8 mouse cellular contexts compared by ENCODE assay signal in the genomic region with DNA sequence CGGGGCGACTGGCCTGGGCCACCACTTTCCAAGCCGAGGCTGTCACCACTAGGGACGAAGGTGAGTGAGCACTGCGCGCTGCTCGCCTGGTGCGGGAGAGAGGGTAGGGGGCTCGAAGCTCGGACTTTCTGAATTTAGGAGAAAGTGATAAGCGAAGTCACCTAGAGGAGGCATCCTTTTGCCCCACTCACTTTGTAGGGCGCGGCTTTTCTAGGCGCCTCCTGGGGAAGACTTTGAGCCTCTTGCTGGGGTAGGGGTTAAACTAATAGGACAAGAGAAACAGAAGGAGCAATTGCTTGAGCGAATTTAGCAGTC. TPM values are rescaled to one million over a fixed set of nuclear protein-coding genes. Genes with fewer than 3 reads are reported as not detected.
A peak's percentile ranks its signal among the peaks of the same experiment; 100 is the strongest.
DNase-seq lines count a peak whose midpoint lies in the region; ATAC-seq and TF ChIP-seq lines count a peak whose summit lies in the region.

No protein-coding gene starts in this region.

- peaks cover 19% of the 10 kb centered on the region for H3K4me1 ChIP-seq in heart, embryonic 10.5 days
- H3K4me1 ChIP-seq in cortical plate, adult 2 months (ENCODE audit: control insufficient read depth, insufficient read depth, low read length) = no peaks in the 10 kb centered on the region
- peaks cover 16% of the 10 kb centered on the region; the same call in 1 of the 2 replicates for H3K4me1 ChIP-seq in hindbrain, embryonic 15.5 days (replicated peaks)
- peaks cover 15% of the 10 kb centered on the region for H3K4me1 ChIP-seq in midbrain, embryonic 15.5 days

- peak overlapping the region; percentile 81 for H3K9ac ChIP-seq in hindbrain, embryonic 15.5 days
- peak overlapping the region; percentile 76 for H3K9ac ChIP-seq in midbrain, embryonic 15.5 days

- TF ChIP-seq CTCF in cortical plate, adult 2 months (IDR thresholded peaks at IDR 0.05; ENCODE audit: extremely low read depth, insufficient read depth, low read length) = no peak

- peaks cover 47% of the 10 kb centered on the region for H3K27me3 ChIP-seq in heart, embryonic 10.5 days (ENCODE audit: insufficient read depth, poor library complexity, severe bottlenecking)
- H3K27me3 ChIP-seq in hindbrain, embryonic 15.5 days = no peaks in the 10 kb centered on the region
- no peaks in the 10 kb centered on the region; the same call in 1 of the 2 replicates for H3K27me3 ChIP-seq in midbrain, embryonic 15.5 days (replicated peaks)

- under 1% methylated on average over 15 of the region's 15 CpGs for WGBS in heart, embryonic 10.5 days
- 2% methylated on average over 15 of the region's 15 CpGs for WGBS in hindbrain, embryonic 15.5 days
- WGBS in midbrain, embryonic 15.5 days = 0% methylated on average over 15 of the region's 15 CpGs

- DNase-seq in heart, embryonic 10.5 days (ENCODE audit: low spot score) = no peak
- no peak for DNase-seq in heart, adult 18-20 months
- no peak for DNase-seq in MN1 (ENCODE audit: low spot score)
- no peak for DNase-seq in spleen, postnatal 14 days (ENCODE audit: low spot score in 2 of 2)
- DNase-seq in adrenal gland, postnatal 36 days = no peak

- H3K4me3 ChIP-seq in heart, embryonic 10.5 days = peak overlapping the region; percentile 75
- H3K4me3 ChIP-seq in cortical plate, adult 2 months (ENCODE audit: insufficient read depth, low read length) = peak overlapping the region; percentile 47
- H3K4me3 ChIP-seq in hindbrain, embryonic 15.5 days = peak overlapping the region; percentile 74
- H3K4me3 ChIP-seq in midbrain, embryonic 15.5 days = peak overlapping the region; percentile 89

- H3K27ac ChIP-seq in heart, embryonic 10.5 days = no peak overlapping the region
- H3K27ac ChIP-seq in cortical plate, adult 2 months (ENCODE audit: insufficient read depth, low read length) = no peak overlapping the region
- peak overlapping the region; percentile 90 for H3K27ac ChIP-seq in hindbrain, embryonic 15.5 days (replicated peaks)
- H3K27ac ChIP-seq in midbrain, embryonic 15.5 days = peak overlapping the region; percentile 84

- H3K4me2 ChIP-seq in hindbrain, embryonic 15.5 days = peak overlapping the region; percentile 95
- peak overlapping the region; percentile 96 for H3K4me2 ChIP-seq in midbrain, embryonic 15.5 days

- no peak for TF ChIP-seq POLR2A in cortical plate, adult 2 months (IDR thresholded peaks at IDR 0.05; ENCODE audit: extremely low read depth, insufficient read depth, low read length)

- no peaks in the 10 kb centered on the region for H3K36me3 ChIP-seq in heart, embryonic 10.5 days
- no peaks in the 10 kb centered on the region for H3K36me3 ChIP-seq in hindbrain, embryonic 15.5 days
- no peaks in the 10 kb centered on the region for H3K36me3 ChIP-seq in midbrain, embryonic 15.5 days (replicated peaks)

- H3K9me3 ChIP-seq in heart, embryonic 10.5 days = no peaks in the 10 kb centered on the region
- H3K9me3 ChIP-seq in hindbrain, embryonic 15.5 days = no peaks in the 10 kb centered on the region
- no peaks in the 10 kb centered on the region for H3K9me3 ChIP-seq in midbrain, embryonic 15.5 days

- ATAC-seq in hindbrain, embryonic 15.5 days (ENCODE audit: low FRiP score, low read depth) = no peak
- peak; percentile 0; the same call in 1 of the 2 replicates for ATAC-seq in midbrain, embryonic 15.5 days (replicated peaks)

RNA-seq across cellular contexts. Expression of a gene that starts 0.9 kb away (rescaled TPM):
- polyA plus RNA-seq in heart, embryonic 10.5 days (2016; fragmentation: Nextera tagmentation; extraction: Ambion mirVana) = 0.07 and 0.23 TPM in 2 replicates
- total RNA-seq in heart, adult 18-20 months (2021) = 1 to 10 TPM; 2.7 to 2.8 TPM
- polyA plus RNA-seq in cortical plate, adult 2 months (2012; rRNA removed) = 4.3 and 4.4 TPM in 2 replicates
- 31.7 and 34.9 TPM in 2 replicates for polyA plus RNA-seq in hindbrain, embryonic 15.5 days (2015; fragmentation: Nextera tagmentation; extraction: Ambion mirVana)
- polyA plus RNA-seq in midbrain, embryonic 15.5 days (2015; fragmentation: Nextera tagmentation; extraction: Ambion mirVana) = 23.4 and 24.3 TPM in 2 replicates
- total RNA-seq in adrenal gland, postnatal 36 days (2021) = under 1 TPM; 0.36 to 0.40 TPM

Comparison
In these comparisons a context has a peak if more than half of its experiments do, and no peak if none do; other contexts are left out.
1. H3K27ac ChIP-seq: peak in hindbrain, embryonic 15.5 days (single experiment) and midbrain, embryonic 15.5 days (single experiment); none in heart, embryonic 10.5 days (single experiment) and cortical plate, adult 2 months (single experiment).
2. Peak in every context shown above with its lines, with median percentiles within 50 percentile points of each other: H3K4me3 ChIP-seq.